Mouse (Mus musculus) mouse embryonic stem cell (cell line): ENCODE measurements around the gene Rtn1.

Source experiments
- in situ Hi-C, 2 experiments: fragments of 300-500 bp; cut with MboI; formaldehyde crosslinking; loops; 1 replicate in 1 of 2; 3 replicates in 1 of 2; pipeline ENCODE4 v1.14.3; 2019 to 2020; ENCODE audit warnings: low sequenced_read_pairs in 2 of 2, low pct_unique_long_range_greater_than_20kb in 1 of 2, mixed read lengths in 1 of 2; ENCODE audit not compliant: unreplicated experiment in 1 of 2

Gene Rtn1

DNA sequence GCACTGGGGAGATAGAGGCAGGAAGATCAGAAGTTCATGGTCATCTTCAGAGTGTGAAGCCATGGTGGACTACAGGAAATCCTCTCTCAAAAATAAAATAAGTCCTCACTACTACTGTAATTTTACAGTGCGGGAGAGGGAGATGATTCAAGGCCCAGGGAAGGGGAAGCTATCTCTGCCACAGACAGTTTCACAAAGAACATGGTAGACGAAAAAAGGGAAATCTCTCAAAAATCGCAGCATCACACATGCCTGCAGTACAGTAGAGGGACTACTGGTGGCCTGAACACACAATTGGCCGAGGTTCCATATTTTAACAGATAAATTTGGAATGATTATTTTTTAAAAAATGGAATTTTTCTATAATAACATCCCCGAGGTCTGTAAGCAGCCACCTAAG, 20.0 kb downstream of the Rtn1 start:
- in situ Hi-C loops, result no loop called here

DNA sequence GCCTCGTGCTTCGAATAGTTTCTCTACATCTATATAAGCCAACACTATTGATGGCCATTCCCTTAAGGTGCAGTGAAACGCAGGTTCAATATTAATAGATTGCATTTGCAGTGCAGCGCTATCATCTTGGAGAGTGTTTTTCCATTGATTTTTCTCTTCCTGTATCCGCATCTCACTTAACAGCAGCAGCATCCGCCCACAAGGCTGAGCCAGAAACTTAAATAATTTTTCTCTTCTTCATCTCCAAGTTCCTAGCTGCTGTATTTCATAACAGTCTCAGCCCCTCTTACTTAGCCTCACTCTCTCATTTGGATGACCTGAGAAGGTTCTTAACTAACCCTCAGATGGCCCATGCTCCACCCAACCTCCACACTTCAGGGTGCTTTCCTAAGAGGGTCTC, 20.7 kb downstream of the Rtn1 start:
- in situ Hi-C loops, result no loop called here

DNA sequence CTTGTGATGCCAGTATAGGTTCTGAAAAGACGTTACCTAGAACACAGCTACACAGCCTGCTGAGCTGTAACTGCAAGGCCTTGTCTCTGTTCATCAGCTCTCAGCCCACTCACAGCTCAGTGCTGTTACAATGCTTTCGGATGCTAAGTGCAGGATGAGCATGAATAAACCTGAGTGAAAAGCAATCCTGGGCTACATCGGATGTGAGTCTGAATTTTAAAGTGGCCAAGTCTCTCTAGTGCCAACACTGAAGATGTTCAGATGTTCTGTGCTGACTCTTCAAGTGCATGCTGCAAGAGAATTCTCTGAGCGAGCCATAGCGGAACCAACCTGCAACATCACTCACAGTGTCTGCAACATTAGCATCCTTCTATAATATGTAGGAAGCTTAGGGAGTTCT, 32.5 kb downstream of the Rtn1 start:
- in situ Hi-C loops, result no loop called here

DNA sequence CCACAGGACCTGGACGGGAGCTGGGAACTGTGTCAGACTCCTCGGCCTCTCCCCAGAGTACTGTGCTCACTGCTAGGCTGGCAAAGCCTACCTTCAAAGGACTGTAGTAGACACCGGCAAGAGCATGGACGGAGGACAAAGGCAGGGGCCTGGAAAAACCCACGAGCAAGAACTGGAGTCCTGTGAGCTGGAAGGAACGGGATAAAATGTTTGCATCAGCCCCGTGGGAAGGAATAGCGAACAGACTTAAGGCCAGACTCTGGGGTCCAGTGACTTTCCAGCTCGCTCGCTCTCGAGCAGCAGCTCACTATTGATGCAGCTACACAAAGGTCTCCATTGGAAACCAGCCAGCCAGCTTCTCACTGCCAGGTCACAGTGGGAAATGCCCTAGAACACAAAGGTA, 34.0 kb downstream of the Rtn1 start:
- in situ Hi-C loops, result no loop called here

GRCm38 (mm10) chr12:72373916-72374615, 34.8 kb downstream of the Rtn1 start:
- in situ Hi-C loops, result no loop called here

DNA sequence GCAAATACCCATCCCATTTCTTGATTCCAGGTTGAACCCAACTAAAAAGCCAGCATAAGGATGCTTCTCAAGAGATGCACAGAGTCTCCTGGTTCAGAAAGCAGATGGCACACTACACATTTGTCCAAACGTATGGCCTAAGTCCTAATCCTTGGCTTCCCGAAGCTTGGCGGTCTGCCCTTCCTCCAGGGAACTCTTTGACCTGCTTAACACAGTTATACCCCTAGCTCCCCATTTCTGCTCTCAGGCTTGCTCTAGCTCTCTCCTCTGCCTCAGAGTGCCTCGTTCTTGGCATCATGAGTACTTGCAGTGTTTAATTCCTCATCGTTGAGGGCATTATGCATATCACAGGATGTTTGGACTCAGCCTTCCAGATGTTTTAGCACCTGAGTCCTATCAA, 38.8 kb downstream of the Rtn1 start:
- in situ Hi-C loops, result no loop called here

- in situ Hi-C loops, result no loop called here
Observed at GRCm38 (mm10) chr12:72366763-72367162, 42.1 kb downstream of the Rtn1 start.

GRCm38 (mm10) chr12:72366104-72366437, 42.8 kb downstream of the Rtn1 start:
- in situ Hi-C loops, result no loop called here

DNA sequence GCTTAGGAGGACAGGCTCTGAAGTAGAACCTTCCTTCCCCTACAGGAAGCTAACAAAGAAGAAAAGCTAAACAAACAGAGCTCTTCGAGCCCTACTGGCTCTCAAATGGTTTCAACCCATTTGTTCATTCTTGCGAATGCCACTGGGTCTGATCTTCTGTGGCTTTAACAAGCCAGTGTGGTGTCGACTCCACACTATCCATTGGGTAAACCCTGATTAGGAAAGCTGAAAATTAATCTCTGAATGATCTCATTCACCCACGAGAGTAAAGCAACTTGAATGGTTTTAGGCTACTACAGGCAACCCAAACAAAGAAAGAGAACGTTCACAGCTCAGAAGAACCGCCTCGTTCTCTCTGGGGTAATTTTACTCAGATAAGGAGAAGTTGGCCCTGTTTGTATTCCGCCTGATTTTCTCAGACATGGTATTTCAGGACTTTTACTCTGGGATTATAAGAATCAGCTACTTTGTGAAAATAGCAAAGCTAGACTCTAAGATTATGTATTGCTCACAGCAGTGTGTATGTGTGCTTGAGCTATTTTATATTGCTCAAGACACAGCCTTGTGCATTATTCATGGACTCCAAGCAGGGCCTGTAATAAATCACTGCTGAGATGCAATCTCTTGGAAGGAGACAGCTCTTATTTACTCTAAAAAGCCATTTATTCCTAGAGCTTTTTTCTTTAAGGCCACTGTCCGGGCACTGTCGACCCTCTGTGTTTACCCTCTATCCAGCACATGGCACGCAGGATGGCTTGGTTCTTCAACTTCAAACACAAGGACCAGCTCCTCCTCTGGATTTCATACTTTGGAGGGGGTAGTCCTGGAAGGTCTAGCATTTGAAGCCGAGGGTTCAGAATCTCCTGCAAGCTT, 43.4 kb downstream of the Rtn1 start:
- in situ Hi-C loops, result no loop called here

DNA sequence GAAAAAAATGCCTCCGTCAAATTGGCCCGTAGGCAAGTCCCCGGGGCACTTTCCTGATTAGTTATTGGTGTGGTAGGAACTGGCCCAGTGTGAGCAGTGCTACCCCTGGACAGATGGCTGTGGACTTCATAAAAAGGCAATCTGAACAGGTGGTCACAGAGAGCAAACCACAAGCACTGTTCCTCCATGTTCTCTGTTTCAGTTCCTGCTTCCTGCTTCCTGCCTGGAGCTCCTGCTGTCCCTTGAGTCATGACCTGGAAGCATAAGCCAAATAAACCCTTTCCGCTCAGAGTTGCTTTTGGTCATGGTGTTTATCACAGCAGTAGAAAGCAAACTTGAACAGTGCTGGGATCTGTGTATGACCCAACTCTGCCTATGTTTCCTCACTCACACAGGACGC, 44.3 kb downstream of the Rtn1 start:
- in situ Hi-C loops, result no loop called here

GRCm38 (mm10) chr12:72361701-72362354, 47.0 kb downstream of the Rtn1 start:
- in situ Hi-C loops, result no loop called here

- in situ Hi-C loops, result no loop called here
Observed at GRCm38 (mm10) chr12:72360926-72361615, 47.8 kb downstream of the Rtn1 start.

DNA sequence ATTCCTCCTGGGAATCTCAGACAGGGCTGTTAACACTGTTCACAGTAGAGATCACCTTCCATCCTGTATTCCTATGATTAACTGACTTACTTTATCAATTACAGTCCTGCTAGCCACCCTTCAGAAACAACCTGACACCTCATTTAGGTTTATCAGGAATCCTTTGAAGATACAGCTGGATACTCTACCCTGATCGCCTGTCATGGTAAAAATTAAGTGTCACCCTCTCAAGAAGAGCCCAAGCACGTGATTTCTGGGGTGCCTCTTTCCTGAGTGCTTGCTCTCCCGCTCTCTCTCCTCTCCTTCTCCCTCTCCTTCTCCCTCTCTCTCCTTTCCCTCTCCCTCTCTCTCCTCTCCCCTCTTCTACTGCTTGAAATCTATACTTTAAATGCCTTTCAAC, 49.0 kb downstream of the Rtn1 start:
- in situ Hi-C loops, result no loop called here

DNA sequence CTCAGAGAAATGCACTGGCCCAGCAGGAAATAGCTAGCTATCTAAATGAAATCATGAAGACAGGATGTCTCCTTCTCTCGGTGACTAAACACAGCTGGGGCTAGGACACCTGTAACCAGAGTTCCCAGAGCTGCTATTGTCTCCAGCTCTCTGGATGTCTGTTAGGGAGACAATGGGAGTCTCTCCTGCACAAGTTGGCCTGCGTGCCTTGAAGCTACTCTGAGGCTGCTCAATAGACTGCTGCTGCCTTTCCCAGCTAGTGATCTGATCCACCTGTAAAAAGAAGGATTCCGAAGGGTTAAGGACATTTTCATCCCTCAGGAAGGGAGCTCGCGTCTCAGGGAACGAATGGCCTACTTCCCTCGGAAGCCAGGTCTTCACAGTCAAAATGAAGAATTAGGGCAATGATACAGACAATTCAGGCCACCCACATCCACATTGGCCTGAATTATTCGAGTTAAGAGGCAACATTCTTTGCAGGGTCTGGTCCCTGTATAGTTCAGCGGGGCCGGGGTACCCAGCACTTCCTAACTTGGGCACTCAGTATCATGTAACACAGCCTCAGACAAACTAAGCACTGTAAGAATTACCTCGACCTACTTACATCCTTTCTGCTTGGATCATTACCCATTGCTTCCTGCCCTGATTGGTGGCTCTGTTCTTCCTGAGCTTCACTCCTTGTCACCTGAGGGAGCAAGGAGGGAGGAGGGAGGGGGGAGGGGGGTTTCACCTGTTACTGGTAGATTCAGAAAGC, 51.0 kb downstream of the Rtn1 start:
- in situ Hi-C loops, result no loop called here

DNA sequence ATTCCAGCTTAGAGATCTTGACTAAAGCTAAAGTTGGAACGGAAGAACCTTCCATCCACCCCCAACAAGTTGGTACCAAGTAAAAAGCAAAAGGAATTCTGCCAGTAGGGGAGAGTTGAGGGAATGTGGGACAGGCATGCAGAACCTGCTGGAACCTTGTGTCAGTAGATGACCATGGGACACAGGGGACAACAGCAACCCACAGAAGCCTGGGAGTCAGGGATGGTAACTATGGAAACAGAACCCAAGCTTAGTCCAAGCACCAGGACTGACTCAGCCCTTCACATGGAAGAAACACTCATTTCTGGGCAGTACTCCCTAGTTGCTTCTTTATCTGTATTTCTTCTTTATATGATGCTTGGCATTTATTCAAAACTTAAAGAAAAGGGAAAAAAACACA, 54.6 kb downstream of the Rtn1 start:
- in situ Hi-C loops, result no loop called here

DNA sequence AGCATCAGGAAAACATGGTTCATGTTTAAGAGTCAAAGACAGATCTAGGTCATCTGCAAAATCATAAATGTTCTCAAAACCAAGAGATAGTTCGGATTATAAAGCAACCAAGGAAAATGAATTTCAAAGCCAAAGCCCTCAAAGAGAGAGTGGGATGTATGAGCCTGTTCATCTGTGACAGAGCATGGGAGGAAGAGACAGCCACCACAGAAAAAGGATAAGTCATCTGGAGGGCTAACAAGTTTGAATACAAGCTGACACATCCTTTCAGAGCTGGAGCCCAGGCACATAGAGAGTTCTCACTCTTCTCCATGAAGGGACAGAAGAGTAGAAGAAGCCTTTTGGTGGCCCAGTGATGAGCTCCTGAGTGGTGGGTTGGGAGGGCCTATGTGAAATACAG, 55.3 kb downstream of the Rtn1 start:
- in situ Hi-C loops, result no loop called here

- in situ Hi-C loops, result no loop called here
Observed at GRCm38 (mm10) chr12:72348508-72348907, 60.3 kb downstream of the Rtn1 start.

GRCm38 (mm10) chr12:72347184-72347583, 61.7 kb downstream of the Rtn1 start:
- in situ Hi-C loops, result no loop called here
